Mouse (Mus musculus) G1E (cell line): ENCODE measurements around the gene Hopx. TPM values are rescaled to one million over a fixed set of nuclear protein-coding genes. Genes with fewer than 3 reads are reported as not detected.

Experiments
- ATAC-seq: 2 replicates; pipeline ENCODE4 v1.8.0; 2016; ENCODE audit warnings: mild to moderate bottlenecking; ENCODE audit not compliant: insufficient number of reproducible peaks, poor library complexity, low FRiP score, severe bottlenecking; ENCODE audit errors: extremely low read depth
- DNase-seq: peaks from one replicate; pipeline ENCODE4 v3.0.0; 2012; ENCODE audit warnings: low spot score
- H3K27me3 ChIP-seq: 2 replicates; pipeline ENCODE4 v1.6.1; 2012; ENCODE audit warnings: mild to moderate bottlenecking, low read length, inconsistent platforms; ENCODE audit not compliant: insufficient read depth
- H3K36me3 ChIP-seq: replicated peaks from 2 replicates; pipeline ENCODE3; 2012; ENCODE audit warnings: mild to moderate bottlenecking, inconsistent platforms
- H3K4me1 ChIP-seq: 2 replicates; pipeline ENCODE4 v1.6.1; 2012; ENCODE audit warnings: low read depth, low read length, inconsistent platforms, mixed read lengths; ENCODE audit not compliant: insufficient read depth
- H3K4me3 ChIP-seq: 2 replicates; pipeline ENCODE4 v1.5.1; 2012; ENCODE audit warnings: low read depth, mild to moderate bottlenecking, inconsistent platforms, low read length, moderate library complexity, mixed read lengths
- H3K9me3 ChIP-seq: replicated peaks from 2 replicates; pipeline ENCODE4 v1.6.1; 2012; ENCODE audit warnings: inconsistent platforms
- CTCF ChIP-seq: IDR thresholded peaks from 2 replicates; pipeline ENCODE4 v1.5.1; 2012; ENCODE audit warnings: low read depth, low read length, inconsistent platforms, mixed read lengths
- GATA1 ChIP-seq: IDR thresholded peaks from 2 replicates; pipeline ENCODE4 v1.6.1; 2012; ENCODE audit warnings: borderline replicate concordance, low read length, inconsistent platforms, mixed read lengths
- GATA2 ChIP-seq: IDR thresholded peaks from 2 replicates; pipeline ENCODE4 v1.6.1; 2012; ENCODE audit warnings: low read depth, low read length, inconsistent platforms, borderline replicate concordance
- POLR2AphosphoS5 ChIP-seq: IDR thresholded peaks from 2 replicates; pipeline ENCODE4 v1.6.1; 2012; ENCODE audit warnings: low read depth, low read length, inconsistent platforms; ENCODE audit not compliant: insufficient replicate concordance
- TAL1 ChIP-seq: conservative IDR thresholded peaks from 2 replicates; pipeline ENCODE4 v1.6.1; 2012; ENCODE audit warnings: low read depth, low read length, inconsistent platforms, mixed read lengths
- polyA plus RNA-seq: library from polyadenylated mRNA; stranded (reverse); fragments of >175 nt; gene quantifications from 2 replicates; pipeline ENCODE4 v1.2.3, GENCODE M21; 2012
- total RNA-seq, 2 experiments: library from RNA; stranded (forward) in 1 of 2; stranded (reverse) in 1 of 2; fragments of 200-1000 nt in 1 of 2; fragments of >200 nt in 1 of 2; fragmentation: Nextera tagmentation in 1 of 2; gene quantifications; 2 replicates each; pipeline ENCODE4 v1.2.3; 2014 to 2017

The Hopx gene
- total and polyA plus RNA-seq, 3 experiments: not detected

- DNase-seq (no peak), ATAC-seq (no peak)
- peaks cover 6% of the 10 kb centered on the region for H3K4me1 ChIP-seq
- H3K9me3 ChIP-seq: no peaks in the 10 kb centered on the region
- H3K36me3 ChIP-seq: no peaks in the 10 kb centered on the region
- TF ChIP-seq GATA2: no peak
- H3K4me3 ChIP-seq: no peak overlapping the region
- no peaks in the 10 kb centered on the region; the same call in 1 of the 2 replicates for H3K27me3 ChIP-seq
Measured at GRCm38 (mm10) chr5:77143076-77143475, 28.2 kb upstream of the Hopx start.

- ATAC-seq (no peak), DNase-seq (no peak)
- no peak for TF ChIP-seq POLR2AphosphoS5
- no peak for TF ChIP-seq GATA1
- TF ChIP-seq GATA2: no peak
- TF ChIP-seq CTCF: no peak
- no peak for TF ChIP-seq TAL1
- H3K27me3 ChIP-seq: no peaks in the 10 kb centered on the region; the same call in 1 of the 2 replicates
- H3K9me3 ChIP-seq: no peaks in the 10 kb centered on the region
- no peak overlapping the region for H3K4me3 ChIP-seq
- no peaks in the 10 kb centered on the region for H3K36me3 ChIP-seq
- peaks cover 6% of the 10 kb centered on the region for H3K4me1 ChIP-seq
Measured at GRCm38 (mm10) chr5:77141336-77141735, 26.4 kb upstream of the Hopx start.

DNA sequence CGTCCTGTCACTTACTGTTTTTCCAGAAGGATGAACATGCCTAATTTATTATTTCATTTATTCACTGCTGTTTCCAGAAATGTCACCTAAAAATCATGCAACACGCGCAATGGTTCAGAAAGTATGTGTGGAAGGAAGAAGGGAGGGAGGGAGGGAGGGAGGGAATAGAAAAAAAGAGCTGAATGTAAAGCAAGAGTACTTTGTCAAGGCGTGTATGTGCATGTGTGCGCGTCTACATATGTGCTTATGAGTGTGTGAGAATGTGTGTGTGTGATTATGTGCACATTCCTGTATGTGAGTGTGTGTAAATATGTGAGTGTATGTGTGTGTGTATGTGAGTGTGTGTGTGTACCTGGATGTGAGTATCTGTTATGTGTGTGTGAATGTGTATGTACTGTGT is 25.9 kb upstream of the Hopx start:
- no peaks in the 10 kb centered on the region for H3K36me3 ChIP-seq
- no peak overlapping the region for H3K4me3 ChIP-seq
- TF ChIP-seq TAL1 (no peak), GATA1 (no peak), CTCF (no peak), POLR2AphosphoS5 (no peak)
- peaks cover 6% of the 10 kb centered on the region for H3K4me1 ChIP-seq
- ATAC-seq (no peak), DNase-seq (no peak)
- no peaks in the 10 kb centered on the region for H3K9me3 ChIP-seq
- H3K27me3 ChIP-seq: no peaks in the 10 kb centered on the region; the same call in 1 of the 2 replicates

- H3K36me3 ChIP-seq: no peaks in the 10 kb centered on the region
- DNase-seq (peak; percentile 36), ATAC-seq (0 out of 2 replicates have a peak, but pooled peaks have one; percentile 40)
- peaks cover 6% of the 10 kb centered on the region for H3K4me1 ChIP-seq
- H3K9me3 ChIP-seq: no peaks in the 10 kb centered on the region
- no peak for TF ChIP-seq CTCF
- no peak for TF ChIP-seq TAL1
- no peak for TF ChIP-seq GATA1
- no peak for TF ChIP-seq POLR2AphosphoS5
- no peak for TF ChIP-seq GATA2
- no peak overlapping the region; the same call in 1 of the 2 replicates for H3K4me3 ChIP-seq
- no peaks in the 10 kb centered on the region; the same call in 1 of the 2 replicates for H3K27me3 ChIP-seq
Measured at GRCm38 (mm10) chr5:77140108-77140507, 25.2 kb upstream of the Hopx start.

- Histone ChIP-seq H3K27me3 (no peaks in the 10 kb centered on the region; the same call in 1 of the 2 replicates), H3K9me3 (no peaks in the 10 kb centered on the region), H3K36me3 (no peaks in the 10 kb centered on the region), H3K4me1 (peaks cover 12% of the 10 kb centered on the region), H3K4me3 (no peak overlapping the region)
- DNase-seq (no peak), ATAC-seq (no peak)
- TF ChIP-seq GATA1 (no peak), TAL1 (no peak)
Measured at GRCm38 (mm10) chr5:77137701-77138265, 22.9 kb upstream of the Hopx start.

DNA sequence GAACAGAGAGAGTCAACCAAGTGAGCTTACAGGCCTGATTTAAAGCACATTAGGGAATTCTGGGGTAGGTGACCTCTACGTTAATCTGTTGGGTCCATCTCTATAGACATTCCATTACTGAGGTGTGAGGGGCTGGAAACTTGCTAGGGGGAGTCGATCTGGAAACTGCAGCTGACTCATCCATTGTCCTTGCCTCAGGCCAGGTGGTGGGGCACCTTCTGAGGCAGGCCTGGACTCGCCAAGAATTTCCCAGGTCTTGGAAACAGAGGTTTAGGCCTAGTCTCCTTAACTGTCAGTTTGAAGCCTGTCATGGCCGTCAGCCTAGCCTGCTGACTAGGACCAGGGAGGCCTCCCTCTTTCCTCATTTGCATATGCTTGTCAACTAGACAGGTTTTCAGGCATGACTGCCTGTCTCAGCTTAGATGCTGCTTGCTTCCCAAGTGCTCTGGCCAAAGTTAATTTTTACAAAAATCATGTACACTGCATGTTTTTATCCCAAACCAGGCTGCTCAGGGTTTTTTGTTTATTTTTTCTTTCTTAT is 21.8 kb upstream of the Hopx start:
- no peak for ATAC-seq
- H3K4me1 ChIP-seq: peaks cover 12% of the 10 kb centered on the region

More for the DNA sequence above, 21.8 kb upstream of the Hopx start:
- TF ChIP-seq CTCF (no peak), GATA2 (no peak), GATA1 (no peak), POLR2AphosphoS5 (no peak), TAL1 (no peak)
- DNase-seq: no peak
- Histone ChIP-seq H3K36me3 (no peaks in the 10 kb centered on the region), H3K4me3 (no peak overlapping the region), H3K9me3 (no peaks in the 10 kb centered on the region), H3K27me3 (no peaks in the 10 kb centered on the region; the same call in 1 of the 2 replicates)
